Mouse (Mus musculus): ENCODE measurements at regions not wholly inside any gene's neighbourhood (a gene's known extent, or its start where the extent isn't known, plus 50 kb on each side); places are given as distances from the start of the nearest gene placed in this dataset.
A peak's percentile ranks its signal among the peaks of the same experiment; 100 is the strongest.

DNA sequence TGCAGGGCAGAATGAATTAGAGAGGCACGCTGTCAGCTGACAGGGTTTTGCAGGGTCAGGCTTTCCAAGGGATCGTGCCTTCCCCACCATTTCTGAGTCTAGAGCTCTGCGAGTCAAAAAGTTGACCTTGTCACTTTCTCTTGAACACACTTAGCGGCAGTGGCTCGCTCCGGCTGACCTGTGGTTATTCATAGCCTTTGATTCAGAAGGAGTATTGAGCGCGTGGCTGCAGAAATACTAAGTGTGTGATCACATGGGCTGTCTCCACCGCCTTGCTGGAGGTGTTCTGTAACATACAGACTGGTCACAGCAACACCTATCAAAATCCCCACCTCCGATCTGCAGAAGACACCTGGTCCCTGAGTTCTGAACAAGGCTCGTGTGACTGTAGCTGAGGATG lies 252.9 kb downstream of the Uaca start:
- DNase-seq, result no peak

DNA sequence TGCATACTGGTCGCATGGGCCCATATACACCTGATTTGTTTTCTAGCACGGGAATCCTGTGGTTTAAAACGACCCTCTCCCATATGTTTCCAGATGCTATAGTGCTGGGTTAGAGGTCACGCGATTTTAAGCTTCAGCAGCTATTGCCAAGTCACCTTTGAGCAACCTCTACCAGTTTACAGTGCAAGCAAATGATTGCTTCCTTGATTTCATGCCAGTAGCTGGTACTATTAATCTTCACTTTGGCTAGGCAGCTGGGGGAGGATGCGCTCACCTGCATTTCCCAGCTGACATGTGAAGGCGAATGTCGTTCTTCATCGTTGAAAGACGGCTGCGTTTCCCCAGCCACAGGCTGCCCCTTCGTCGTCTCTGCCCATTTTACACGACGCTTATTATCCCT lies 254.2 kb downstream of the Uaca start:
- no peak for DNase-seq

DNA sequence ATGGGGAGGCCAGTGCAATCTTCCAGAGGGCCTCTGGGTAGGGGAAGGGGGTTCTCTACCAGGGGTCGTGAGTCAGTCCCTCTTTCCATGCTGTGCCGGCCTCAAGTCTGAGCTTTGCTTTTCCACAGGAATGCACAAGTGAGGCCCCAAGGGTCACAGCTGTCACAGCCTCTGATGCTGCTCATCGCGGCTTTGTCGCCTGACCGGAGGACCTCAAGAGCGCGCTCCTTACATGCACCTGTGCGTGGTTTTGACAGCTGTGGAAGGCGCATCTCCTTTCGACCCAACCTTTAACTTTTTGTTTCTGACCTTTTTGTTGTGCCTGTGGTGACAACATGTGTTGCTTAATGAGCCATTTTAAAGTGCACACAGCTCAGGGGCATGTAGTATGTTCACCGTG lies 258.3 kb downstream of the Uaca start:
- DNase-seq, result peak; percentile 45 to 73

DNA sequence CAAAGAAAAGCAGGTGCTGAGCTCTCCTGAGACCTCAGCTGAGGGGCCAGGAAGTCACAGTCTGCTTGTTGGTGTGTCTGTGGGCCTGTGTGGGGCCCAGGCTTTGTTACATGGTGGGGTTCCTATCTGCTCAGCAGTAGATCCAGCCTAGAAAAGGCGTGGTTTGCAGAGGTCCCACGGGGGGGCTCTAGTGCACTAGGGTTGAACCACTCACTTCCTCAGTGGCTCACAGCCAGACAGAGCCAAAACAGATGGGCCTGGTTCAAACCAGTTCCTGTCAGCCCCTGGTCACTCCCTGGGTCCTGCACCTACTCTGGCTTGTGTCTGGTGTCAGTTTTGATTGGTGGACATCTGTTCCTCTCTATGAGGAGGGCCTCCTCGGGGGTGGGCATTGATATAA lies 260.1 kb downstream of the Uaca start:
- DNase-seq, result peak; percentile 88 to 94

DNA sequence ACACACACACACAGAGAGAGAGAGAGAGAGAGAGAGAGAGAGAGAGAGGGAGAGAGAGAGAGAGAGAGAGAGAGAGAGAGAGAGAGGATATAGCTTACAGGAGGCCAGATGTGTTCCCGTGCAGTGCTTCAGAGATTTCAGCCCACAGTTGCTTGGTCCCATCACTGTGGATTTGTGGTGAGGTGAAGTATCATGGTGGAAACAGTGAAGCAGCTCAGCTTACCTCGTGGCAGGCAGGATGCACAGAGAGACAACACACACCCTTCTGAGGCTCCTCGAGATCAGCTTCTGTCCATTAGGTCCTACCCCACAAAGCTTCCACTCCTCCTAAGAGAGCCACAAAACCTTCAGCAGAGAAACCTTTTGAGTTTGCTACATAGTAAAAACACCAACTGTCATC lies 261.1 kb downstream of the Uaca start:
- no peak for DNase-seq

DNA sequence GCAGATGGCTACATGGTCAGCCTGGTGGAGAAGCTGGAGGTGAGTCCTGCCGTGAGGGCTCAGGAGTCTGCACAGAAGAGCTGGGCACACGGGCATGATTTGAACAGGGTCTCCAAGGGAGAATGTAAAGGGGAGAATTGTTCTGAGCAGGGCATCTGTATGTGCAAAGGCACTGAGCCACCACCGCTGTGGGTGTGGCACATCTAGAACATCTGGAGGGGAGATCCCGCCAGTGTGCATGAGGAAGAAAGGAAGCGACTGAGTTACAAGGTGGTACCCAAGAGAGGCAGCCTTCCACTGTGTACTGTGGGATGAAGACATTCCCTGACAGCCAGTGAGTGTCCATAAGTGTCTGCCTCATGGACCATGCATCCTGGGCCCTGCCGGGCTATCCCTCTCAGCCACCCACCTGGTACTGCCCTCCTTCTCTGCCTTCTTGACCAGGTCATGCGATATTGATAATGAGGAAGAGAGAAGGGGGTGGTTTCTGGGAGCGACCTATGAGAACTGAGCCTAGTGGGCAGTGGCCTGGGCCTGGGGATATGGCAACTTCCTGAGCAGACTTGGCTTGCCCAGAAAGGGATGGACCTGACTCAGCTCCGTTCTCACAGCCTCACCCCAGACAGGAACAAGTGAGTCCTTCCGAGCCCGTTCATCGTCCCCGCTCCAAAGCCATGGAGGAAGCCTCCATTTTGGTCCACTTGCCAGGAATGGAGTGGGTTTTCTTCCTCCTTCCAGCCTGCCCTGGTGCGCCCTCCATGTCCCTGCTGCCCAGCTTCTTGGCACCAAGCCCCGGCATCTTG lies 261.8 kb downstream of the Uaca start:
- DNase-seq, result peak in 1 of 2 experiments; percentile 53

DNA sequence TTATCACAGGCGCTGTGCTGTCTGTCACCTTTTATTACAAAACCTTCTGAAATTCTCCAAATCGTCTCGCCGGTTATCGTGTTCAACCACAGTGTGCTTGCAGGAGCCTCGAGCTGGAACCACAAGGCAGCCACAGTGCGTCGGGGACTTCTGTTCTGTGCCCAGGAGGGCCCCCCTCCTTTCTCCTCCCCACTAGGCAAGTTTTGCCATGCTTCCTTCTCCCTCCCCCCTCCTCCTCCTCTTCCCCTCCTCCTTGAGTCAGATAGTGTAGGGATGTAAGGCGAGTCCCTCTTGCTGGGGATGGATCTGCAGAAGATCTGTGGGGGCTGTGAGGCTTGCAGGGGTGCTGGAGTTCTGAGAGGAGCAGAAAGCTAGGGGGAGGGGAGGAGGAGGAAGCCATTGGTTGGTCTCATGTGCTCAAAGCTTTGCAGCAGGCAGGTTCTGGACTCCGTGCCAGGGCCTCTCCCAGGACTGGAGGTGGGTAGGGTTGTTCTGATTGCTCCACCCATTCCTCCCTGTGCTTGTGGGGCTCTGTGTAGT lies 262.5 kb downstream of the Uaca start:
- DNase-seq, result peak; percentile 64 to 81

DNA sequence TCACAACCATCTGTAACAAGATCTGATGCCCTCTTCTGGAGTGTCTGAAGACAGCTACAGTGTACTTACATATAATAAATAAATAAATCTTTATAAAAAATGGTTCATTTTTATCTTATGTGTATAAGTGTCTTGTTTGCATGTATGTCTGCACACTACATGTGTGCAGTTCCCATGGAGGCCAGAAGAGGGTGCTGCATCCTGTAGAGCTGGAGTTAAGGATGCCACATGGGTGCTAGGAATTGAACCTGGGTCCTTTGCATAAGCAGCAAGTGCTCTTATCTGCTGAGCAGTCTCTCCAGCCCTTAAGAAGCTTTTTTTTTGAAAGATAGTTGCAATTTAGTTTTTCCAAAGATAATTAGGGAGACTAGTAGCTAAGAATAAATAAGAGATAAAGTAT lies 264.9 kb downstream of the Uaca start:
- no peak for DNase-seq

DNA sequence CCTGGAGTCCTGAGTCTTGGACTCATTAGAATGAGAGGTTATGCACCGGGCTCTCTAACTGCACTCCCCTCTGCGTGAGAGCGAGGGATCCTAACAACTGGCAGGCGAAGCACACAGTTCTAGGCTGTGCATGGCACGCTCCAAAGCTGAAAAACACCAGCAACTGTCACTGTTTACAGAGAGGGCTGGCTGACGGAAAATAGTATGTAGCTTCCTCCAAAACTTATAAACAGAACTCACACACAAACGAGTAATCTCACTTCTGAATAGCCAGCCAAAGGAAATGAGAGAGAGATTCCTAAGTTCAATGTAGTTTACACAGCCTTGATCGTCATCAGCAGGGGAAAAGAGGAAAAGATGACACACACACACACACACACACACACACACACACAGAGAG lies 266.6 kb downstream of the Uaca start:
- DNase-seq, result no peak

DNA sequence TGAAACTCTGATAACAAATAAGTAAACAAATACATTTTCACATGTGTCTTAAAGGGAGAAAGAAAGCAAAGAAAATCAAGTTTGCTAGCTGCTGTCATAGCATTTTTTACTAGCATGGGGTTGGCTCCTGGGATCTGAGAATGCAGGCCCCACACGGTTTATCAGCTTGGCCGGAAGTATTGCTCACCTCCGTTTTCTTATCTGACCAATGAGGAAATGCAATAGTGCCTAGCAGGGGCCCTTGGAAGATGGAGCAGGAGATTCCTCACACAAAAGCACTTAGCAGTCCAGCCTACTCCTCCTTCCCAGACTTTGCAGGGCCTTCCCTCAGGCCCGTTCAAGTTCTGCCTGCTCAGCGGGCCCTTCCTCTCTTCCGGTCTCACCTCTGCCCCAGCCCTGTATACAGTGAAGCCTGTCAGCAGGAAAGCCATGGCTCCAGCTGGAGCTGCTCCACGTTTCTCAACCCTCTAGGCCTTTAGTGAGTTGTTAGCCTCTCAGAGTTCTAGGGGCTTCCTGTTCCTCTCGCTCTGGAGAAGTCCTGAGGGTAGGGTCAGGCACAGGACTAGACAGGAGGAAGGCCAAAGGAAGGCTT lies 270.5 kb downstream of the Uaca start:
- DNase-seq, result no peak

DNA sequence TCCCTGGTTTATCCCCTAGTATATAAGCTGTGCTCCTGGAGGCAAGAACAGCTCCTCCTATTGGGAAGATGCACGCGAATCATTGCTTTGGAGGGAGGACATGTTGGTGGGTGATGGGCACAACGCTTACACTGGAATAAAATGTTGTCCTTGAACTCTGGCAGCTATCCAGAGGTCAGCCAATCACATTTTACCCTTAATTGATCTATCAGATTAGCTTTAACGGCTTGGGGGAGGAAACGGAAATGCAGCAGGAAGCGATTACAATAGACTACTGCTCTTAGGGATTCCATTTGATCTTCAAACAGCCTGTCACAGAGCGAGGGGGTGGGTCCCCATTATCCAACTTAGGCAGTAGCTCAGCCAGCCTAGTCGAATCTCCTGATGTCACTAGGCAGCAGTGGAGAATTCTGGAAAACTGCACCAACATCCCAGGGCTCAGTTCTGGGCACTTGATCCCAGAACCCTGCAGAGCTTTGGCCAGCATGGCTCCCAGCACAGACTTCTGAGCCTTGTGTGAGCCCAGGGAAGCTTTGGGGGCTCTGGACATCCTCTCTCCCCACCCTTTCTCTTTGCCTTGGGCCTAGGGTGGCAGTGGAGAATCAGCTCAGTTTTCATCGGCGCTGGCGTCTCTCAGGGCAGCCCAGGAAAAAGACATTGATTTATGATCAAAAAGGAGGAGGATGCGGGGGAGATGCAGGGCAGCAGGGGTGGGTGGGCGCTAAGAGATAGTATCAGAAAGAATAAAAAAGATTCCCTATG lies 275.4 kb downstream of the Uaca start:
- DNase-seq, result no peak

DNA sequence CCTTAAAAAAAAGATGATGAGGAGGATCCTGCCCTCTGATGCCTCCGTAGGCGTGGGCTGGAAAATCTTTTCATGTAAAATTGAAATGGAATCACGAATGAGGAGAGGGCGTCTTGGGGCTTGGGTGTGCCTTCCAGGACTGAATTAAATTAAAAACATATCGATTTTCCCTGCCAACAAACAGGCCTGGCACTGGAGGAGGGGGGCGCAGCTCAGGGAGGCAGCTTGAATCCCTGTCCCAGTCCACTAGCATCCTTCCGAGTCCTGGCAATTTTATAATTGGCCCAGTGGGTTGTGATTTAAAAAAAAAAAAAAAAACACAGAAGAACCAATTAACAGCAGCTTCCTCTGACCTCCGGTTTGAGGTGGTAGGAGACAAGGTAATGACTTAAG lies 276.0 kb downstream of the Uaca start:
- DNase-seq, result no peak

DNA sequence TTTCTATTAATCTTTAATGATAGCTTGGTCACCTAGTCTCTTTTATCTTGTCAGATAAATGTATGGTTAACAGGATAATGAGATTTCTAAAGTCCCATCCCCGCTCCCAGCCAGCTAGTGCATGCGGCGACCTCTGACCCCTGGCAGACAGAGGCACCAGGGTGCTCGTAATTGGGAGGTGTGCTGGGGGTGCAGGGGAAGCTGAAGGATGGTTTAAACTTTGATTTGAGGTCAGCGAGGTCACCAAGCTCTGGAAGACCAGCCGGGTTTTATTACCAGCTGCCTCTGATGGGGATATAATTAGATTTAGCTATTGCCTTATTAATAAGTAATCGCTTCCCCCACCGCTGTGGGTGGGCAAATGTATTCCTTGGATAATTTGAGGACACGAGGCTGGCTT lies 276.5 kb downstream of the Uaca start:
- no peak for DNase-seq

DNA sequence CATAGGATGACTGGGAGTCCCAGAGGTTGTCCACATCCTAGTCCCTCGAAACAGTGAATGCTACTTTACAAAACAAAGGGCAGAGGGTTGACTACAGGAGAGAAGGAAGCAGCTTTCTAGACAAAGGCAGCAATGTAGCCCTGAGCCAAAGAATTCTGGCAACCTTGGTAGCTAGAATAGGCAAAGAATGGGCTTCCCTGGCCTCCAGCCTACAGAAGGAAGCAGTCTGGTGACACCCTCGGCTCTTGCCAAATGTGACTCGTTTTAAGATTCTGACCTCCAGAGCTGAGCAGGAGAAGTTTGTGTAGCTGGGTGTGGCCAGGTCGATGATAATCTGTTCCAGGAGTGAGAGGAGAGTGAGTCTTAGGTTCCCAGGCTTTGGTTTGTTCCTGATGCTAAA lies 279.1 kb downstream of the Uaca start:
- DNase-seq, result no peak

DNA sequence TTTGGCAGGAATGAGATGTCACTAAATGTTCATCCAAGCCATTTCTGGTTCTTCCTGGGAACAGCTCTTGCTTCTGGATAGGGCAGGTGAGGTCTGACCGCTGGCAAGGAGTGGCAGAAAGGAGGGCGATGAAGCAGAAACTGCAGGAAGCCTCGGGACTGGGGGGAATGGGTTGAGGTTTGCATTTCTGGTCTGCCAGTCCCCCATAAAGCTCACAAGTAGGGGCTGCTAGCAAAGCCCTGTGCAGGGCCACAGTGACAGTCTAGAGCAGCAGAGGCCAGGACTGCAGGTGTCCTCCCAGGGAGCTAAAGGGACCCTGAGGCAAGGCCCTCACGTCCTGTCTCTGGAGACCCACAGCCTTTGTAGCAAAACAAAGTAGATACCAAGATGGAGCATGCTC lies 280.7 kb downstream of the Uaca start:
- DNase-seq, result peak in 1 of 2 experiments; percentile 40

DNA sequence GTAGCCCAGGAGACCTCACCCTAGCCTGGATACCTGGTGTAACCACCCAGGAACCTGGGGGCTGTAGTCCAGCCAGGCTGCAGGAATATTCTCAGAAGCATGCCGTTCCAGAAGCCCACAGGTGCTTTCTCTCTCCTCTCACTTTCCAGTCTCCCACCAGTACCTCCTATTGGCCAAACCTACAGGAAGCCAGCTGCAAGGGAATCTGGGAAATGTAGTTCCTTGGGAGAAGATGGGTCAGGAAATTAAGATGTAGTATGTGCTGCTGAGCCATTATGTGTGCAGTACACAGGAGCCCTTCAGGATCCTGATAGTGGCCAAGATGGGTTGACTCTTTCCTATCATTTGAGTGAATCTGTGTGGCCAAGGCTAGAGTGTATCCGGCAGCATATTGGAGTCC lies 282.8 kb downstream of the Uaca start:
- no peak for DNase-seq

DNA sequence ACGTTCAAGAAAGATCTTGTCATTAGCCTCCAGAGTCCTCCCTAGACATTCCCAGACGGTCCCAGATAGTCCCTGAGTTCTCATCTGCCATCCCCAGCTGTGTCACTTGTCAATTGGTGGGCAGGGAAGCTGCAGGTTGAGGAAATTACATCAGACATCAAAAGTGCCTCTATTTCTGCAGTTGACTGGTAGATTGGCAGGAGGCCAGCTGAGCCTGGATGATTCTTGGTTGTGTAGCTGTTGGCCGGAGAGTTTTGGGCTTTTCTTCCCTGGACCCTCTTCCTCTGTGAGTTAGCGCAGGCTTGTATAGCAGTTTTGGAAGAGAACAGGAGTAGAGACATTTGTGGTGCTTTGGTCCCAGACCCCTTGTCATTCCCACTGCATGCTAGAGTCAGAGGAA lies 283.5 kb downstream of the Uaca start:
- no peak for DNase-seq

DNA sequence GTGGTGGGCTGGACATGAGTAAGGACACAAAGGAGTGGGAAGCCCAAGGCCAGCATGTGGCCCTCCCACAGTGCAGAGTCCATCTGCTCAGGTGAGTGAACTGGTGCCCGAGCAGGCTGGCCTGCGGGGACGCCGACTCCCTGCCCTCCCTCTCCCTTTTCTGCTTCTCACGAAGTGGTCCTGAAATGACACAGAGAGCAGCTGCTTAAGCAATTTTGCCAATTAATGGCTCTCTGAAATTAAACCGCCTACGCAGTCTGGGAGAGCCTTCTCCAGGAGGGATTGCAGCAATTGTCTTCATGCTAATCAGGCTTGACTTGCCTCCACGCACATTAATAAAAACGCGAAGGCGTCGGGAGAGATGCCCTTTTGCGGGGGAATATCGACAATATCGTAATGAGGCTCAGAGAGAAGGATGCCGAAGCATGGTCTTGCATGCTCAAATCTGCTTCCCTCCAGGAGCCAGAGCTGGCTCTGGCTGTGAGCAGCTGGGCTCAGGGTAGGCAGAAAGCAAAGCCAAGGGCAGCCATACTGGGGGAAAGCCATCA lies 287.2 kb downstream of the Uaca start:
- no peak for DNase-seq

DNA sequence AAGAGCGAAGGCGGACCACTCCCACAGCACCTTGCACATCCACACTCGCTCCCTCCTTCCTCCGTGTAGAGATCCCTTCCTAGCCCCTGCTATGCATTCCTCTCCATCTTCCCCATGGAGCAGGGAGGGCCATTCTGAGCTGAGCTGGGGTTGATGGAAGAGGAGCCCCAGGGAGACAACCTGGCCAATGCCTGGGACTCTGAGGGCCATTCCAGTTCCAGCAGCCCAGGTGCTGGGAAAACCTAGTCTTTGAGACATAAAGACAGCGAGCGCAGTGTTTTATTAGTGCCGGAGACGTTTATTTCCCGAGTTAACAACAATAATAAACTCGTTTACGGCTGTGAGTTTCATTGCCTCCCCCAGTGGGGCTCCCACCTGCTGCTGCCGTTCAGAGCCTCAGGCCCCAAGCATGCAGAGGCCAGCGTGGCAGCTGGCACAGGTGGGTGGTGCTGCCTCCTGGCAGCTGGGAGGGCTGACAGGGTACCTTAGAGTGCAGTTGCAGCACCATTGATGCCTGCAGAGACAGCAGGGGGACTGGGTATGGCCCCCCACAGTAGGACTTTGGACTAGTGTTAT lies 287.4 kb upstream of the Tle3 start:
- peak; percentile 52 to 58 for DNase-seq

DNA sequence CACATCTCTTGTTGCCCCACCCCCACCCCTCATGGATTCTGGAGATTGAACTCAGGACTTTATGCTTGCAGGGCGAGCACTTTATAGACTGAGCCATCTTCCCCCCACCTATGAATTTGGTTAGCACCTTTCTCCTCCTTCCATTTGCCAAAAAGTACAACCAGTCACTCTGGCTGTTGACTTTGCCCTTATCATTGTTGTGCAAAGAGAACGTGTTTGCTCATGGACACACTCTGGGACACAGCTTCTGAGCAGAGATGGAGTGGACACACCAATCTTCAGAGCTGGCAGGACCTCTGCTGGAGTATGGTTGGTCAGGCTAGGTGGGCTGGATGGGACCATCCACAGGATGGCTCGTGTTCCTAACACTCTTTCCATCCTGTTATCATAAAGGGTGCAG lies 285.1 kb upstream of the Tle3 start:
- DNase-seq, result no peak

DNA sequence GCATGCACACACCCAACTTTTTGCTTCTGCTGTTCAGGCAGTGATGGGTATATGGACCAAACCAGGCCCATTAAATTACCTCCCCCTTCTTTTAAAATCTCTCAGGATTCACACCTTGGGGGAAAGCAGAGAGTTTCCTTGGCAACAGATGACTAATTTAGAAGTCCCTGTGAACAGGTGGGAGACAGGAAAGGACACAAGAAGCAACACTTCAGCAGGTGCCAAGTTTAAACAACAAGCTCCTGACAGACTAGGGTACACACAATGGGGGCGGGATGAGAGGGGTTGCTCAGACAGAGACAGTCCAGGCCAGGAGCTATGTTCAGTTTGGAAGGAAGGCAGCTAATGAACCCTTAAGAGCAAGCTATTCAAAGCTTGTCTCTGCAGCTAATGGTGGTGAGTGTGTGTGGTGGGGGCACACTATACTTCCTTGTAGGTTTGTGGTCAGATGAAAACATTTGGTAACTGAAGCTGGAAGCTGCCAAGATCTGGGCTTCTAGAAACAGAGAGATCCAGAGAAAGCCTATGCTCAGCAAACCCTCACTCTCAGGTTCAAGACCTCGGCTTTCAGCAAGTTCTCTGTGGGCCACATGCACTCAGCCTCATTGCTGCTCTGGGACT lies 283.0 kb upstream of the Tle3 start:
- DNase-seq, result no peak

DNA sequence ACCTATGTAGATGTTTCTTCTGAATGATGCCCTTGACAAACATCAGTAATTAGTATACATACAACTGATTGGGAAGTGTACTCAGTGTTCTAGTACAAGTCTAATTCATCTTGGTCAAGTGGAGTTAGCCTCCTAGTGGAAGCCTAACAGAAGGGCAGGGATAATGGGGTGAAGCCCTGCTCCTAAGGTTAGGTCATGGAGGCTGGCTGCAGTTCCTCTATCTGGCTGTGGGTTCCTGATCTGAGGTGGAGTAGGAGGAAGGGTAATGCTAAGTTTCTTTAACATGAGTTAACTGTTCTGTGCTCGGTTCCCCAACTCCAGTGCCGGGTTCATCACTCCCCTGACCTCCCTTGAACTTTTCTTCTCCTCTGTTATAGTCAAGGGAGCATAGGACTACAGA lies 281.1 kb upstream of the Tle3 start:
- DNase-seq, result no peak

Data from thymus, adult 18-20 months (tissue).